Mouse (Mus musculus) left cerebral cortex, postnatal 25 days (tissue): Measurements from ENCODE around the gene Psmc3. TPM values are rescaled to one million over a fixed set of nuclear protein-coding genes. Genes with fewer than 3 reads are reported as not detected.
A peak's percentile ranks its signal among the peaks of the same experiment; 100 is the strongest.
"Not testable (repeated sequence)": the region's sequence is repeated elsewhere in the genome, so short reads cannot be mapped to it uniquely, and the experiment has no call there.

Experiments
- DNase-seq, 2 experiments: peaks; one replicate each; pipeline ENCODE4 v3.0.0; 2022; ENCODE audit warnings: low spot score in 2 of 2, mixed read lengths in 1 of 2
- intact Hi-C: fragments of 180-260 bp; cut with DNase I; formaldehyde crosslinking; loops from one replicate; pipeline ENCODE4 v1.15.1; 2025
- total RNA-seq, 2 experiments: library from RNA; stranded (reverse); gene quantifications; 2 replicates each; pipeline ENCODE4 v1.2.3; 2021

The Psmc3 gene
- 100 to 1,000 TPM; 184 to 218 TPM for total RNA-seq

- intact Hi-C loops: loop anchor here (5.0 kb wide), 1 partner anchor 112 kb away; the partner anchor contains the start of gene Celf1
- peak; percentile 96 to 98 for DNase-seq
Observed at GRCm38 (mm10) chr2:91053934-91054382, at the start of gene Psmc3. Gene Psmc3 (plus strand): TSS chr2:91054009.

DNA sequence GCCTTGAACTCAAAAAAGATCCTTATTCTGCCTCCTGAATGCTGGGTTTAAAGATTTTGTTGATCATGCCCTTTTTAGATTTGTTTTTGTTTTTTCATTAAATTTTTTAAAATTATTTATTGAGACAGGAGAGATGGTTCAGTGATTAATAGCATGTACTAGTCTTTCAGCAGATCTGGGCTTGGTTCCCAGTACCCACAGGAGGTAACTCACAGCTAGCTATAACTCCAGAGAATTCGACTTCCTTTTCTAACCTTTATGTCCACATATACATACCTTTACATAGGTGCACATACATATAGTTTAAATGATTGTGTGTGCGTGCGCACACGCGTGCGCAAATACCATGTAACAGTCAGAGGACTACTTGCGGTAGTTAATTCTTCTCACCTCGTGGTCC lies 45.3 kb upstream of the Psmc3 start:
- DNase-seq: no peak
- intact Hi-C loops: no loop called here

GRCm38 (mm10) chr2:91013881-91014280 lies 39.9 kb upstream of the Psmc3 start:
- DNase-seq: no peak
- intact Hi-C loops: no loop called here

DNA sequence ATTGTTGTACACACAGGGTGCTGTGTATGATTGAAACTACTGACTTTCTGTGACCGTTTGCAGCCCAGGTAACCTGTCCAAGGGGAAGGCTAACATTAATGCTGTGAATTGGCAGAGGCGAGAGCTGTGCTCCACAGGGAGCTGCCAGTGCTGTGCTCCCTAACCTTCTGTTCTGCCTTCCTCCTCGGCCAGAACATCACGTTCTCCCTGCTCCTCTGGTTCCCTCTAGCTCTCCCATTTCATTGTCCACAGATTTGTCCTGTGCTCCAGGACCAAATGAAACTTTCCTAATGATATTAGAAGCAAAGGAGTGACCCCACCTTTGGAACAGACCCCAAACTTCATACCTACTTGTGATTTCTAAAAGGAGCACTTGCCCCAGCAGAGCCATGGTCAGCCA lies 38.4 kb upstream of the Psmc3 start:
- DNase-seq: no peak
- intact Hi-C loops: no loop called here

GRCm38 (mm10) chr2:91018061-91018788 lies 35.6 kb upstream of the Psmc3 start:
- intact Hi-C loops: no loop called here
- DNase-seq: peak in 1 of 2 experiments; percentile 54

DNA sequence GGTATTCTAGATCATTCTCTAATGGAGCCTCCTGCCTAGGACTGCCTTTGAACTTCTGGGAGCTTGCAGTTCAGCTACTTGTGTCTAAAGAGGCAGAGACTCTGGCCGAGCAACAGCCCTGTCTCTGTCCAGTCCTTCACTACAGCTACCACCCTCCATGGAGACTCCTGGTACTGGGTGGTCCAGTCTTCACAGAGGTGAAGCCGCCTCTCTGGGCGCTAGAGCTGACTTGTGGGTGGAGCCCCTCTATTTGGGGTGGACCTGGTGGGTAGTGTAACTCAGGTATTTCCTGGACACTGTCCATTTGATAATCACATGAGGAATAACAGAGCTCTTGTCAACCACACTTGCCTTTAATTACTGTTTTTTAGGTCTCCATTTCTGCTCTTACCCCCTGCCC lies 33.9 kb upstream of the Psmc3 start:
- intact Hi-C loops: no loop called here
- no peak for DNase-seq

GRCm38 (mm10) chr2:91022266-91022665 lies 31.5 kb upstream of the Psmc3 start:
- DNase-seq, intact Hi-C loops: not testable (repeated sequence)

DNA sequence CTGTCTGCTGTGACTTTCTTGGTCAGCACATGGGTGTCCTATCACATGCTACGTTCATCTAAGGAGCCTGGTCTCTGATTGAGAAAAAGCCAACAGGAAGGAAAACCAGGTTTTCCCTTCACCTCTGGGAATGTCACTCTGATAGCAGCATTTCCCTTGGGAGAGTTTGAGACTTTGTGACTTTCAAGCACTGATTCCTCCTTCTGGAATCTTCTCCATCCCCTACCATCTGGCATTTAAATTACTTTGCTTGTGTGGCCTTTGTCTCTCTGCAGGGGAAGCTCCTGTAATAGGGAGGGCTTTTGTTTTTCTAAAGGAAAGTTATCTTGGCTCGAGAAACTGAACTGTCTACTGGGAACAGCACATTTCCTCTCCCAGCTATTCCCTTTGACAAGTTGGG lies 30.7 kb upstream of the Psmc3 start:
- no peak for DNase-seq
- intact Hi-C loops: no loop called here

GRCm38 (mm10) chr2:91023956-91024355 lies 29.9 kb upstream of the Psmc3 start:
- DNase-seq: no peak
- intact Hi-C loops: no loop called here

DNA sequence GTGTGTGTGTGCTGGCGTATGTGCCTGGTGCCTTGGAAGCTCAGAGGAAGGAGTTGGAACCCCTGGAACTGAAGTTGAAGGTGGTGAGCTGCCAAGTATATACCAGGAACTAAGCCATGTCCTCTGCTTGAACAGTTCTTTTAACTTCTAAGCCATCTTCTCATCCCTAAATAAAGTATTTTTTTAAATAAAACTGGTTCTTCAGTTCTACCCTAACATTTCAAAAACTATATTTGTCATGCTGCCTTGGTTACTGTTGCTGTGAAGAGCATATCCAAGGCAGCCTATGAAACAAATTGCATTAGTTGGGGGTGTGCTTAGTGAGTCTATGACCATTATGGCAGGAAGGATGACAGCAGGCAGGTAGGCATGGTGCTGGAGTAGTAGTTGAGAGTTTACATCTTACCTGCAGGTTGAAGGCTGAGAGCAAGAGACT lies 28.7 kb upstream of the Psmc3 start:
- DNase-seq: peak; percentile 42 to 83
- intact Hi-C loops: no loop called here

DNA sequence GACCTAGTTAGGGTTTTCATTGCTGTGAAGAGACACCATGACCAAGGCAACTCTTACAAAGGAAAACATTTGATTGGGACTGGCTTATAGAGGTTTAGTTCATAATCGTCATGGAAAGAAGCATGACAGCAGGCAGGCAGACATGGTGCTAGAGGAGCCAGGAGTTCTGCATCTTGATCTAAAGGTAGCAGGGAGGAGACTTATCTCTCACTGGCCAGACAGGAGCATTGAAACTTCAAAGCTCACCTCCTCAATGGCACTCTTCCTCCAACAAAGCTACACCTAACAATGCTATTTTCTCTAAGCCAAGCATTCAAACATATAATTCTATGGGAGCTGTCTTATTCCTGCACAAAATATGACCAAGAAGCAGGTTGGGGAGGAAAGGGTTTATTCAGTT lies 27.3 kb upstream of the Psmc3 start:
- intact Hi-C loops: no loop called here
- DNase-seq: no peak

GRCm38 (mm10) chr2:91027391-91028214 lies 26.2 kb upstream of the Psmc3 start:
- no peak for DNase-seq
- intact Hi-C loops: no loop called here

DNA sequence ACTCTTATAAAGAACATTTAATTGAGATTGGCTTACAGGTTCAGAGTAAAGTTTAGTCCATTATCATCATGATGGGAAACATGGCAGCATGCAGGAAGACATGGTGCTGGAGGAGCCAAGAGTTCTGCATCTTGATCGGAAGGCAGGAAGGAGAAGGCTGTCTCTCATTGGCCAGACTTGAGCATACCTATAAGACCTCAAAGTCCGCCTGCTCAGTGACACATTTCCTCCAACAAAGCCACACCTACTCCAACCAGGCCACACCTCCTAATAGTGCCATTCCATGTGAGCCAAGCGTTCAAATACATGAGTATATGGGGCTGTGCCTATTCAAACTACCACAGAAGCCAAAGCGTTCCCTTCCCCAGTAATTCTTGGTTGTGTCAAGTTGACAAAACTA lies 22.6 kb upstream of the Psmc3 start:
- DNase-seq: no peak
- intact Hi-C loops: no loop called here

- intact Hi-C loops: no loop called here
- DNase-seq: no peak
Observed at GRCm38 (mm10) chr2:91033000-91033399, 20.8 kb upstream of the Psmc3 start.

DNA sequence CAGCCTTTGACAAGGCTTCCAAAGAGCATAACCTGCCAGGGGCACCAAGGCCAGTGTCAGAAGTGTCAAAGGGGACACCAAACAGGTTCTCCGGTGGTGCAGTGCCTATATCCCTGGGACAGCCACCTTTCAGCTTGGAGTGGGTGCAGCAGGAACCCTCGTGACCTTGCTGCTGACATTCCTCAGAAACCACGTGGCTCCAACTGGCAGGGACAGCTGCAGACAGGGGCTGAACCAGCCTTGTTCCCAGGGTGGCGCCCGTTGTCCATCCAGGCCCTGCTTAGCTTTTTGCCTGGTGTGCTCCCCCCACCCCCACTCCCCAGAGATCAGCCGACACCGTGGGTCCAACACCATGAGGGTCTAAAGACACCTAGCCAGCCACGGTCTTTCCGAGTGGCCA lies 18.4 kb upstream of the Psmc3 start, which contains the start of gene Rapsn:
Gene Rapsn, plus strand, starts transcription at position 236 of the 400 bp plus-strand sequence.
- DNase-seq: no peak
- intact Hi-C loops: no loop called here

DNA sequence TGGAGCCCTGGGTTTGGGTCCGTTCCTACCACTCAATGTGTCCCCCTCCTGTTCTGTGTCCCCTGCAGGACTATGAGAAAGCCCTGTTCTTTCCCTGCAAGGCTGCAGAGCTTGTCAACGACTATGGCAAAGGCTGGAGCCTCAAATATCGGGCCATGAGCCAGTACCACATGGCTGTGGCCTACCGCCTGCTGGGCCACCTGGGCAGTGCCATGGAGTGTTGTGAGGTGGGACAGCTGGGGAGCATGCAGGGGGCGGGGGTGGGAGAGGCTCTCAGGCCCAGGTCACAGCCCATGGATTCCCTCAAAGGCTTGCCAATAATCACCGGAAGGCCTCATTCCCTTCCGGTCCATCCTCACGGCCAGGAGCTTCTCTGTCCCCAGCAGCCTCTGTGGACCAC lies 12.0 kb upstream of the Psmc3 start:
- DNase-seq: no peak
- intact Hi-C loops: no loop called here

DNA sequence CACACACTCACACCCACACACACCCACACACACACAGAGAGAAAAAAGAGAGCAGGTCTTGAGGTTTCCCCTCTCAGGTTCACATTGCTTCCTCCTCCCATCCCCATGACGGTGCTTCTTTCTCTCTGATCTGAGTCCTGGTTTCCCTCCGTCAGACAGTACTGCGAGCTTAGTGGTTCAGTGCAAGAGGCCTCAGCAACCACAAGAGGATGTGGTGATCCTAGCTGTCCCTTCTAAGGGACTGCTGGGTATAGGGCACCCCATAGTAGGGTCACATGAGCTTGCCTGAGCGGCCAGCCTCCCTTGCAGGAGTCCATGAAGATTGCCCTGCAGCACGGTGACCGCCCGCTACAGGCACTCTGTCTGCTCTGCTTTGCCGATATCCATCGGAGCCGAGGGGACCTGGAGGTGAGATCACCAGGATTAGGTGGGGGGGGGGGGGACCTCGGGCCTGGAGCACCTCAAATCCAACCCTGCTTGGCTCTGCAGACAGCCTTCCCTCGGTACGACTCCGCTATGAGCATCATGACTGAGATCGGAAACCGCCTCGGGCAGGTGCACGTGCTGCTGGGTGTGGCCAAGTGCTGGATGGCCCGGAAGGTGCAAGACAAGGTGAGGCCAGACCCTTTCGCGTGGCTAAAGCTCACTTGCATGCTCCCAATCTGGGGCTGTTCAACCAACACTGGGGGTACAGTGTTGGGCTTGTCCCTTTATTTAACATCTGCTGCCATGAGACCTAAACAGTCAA lies 11.0 kb upstream of the Psmc3 start:
- no peak for DNase-seq
- intact Hi-C loops: no loop called here

GRCm38 (mm10) chr2:91044727-91045126 lies 9.1 kb upstream of the Psmc3 start:
- intact Hi-C loops: no loop called here
- DNase-seq: no peak

GRCm38 (mm10) chr2:91045805-91046204 lies 8.0 kb upstream of the Psmc3 start:
- DNase-seq, intact Hi-C loops: not testable (repeated sequence)

DNA sequence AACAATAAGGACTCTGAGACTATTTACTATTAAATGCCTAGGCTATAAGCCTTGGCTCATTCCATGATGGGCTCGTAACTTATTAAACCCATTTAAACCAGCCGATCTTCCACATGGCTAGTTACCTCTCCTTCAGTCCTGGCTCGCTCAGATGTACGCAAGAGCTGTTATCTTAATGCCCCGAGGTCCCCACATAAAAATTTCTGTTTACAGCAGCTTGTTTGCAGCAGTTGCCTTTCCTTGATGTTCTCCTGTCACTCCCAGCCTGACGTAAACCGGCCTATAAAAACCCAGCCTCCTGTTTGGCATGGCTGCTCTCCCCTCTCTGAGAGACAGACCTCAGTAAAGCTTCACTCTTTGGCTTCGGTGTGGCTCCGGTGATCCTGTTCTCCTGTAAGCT lies 6.5 kb upstream of the Psmc3 start:
- no peak for DNase-seq

More for the DNA sequence above, 6.5 kb upstream of the Psmc3 start:
- intact Hi-C loops: no loop called here
